Mouse (Mus musculus) bone marrow, adult 2 months (tissue): ENCODE data around the gene Ahcyl2. TPM values are rescaled to one million over a fixed set of nuclear protein-coding genes. Genes with fewer than 3 reads are reported as not detected.

Experiments
- H3K27ac ChIP-seq: fragments of 200-500 bp; 2 replicates; pipeline ENCODE4 v1.5.1; 2012; ENCODE audit warnings: low read depth, mild to moderate bottlenecking, control low read depth, inconsistent platforms, low read length; ENCODE audit not compliant: control insufficient read depth, poor library complexity, insufficient read depth
- H3K4me1 ChIP-seq: fragments of 200-500 bp; 2 replicates; pipeline ENCODE4 v1.6.1; 2011; ENCODE audit warnings: low read length; ENCODE audit not compliant: control insufficient read depth, insufficient read depth
- H3K4me3 ChIP-seq: fragments of 200-500 bp; replicated peaks from 2 replicates; pipeline ENCODE3; 2011; ENCODE audit warnings: mild to moderate bottlenecking, low read depth, low read length, control low read depth; ENCODE audit not compliant: control insufficient read depth
- CTCF ChIP-seq: fragments of 200-500 bp; IDR thresholded peaks from 2 replicates; pipeline ENCODE4 v1.5.1; 2011; ENCODE audit warnings: low read length, control low read depth; ENCODE audit not compliant: control insufficient read depth, insufficient read depth
- POLR2A ChIP-seq: fragments of 200-500 bp; IDR thresholded peaks from 2 replicates; pipeline ENCODE4 v1.6.1; 2011; ENCODE audit warnings: low read depth, mild to moderate bottlenecking, control low read depth, low read length, borderline replicate concordance; ENCODE audit not compliant: control insufficient read depth
- WGBS: fragments of 180-500 bp; shearing (Covaris S2); methylation state at CpG from one replicate; pipeline ENCODE4 v1.1.7; 2018; 5-methylcytosine and 5-hydroxymethylcytosine counted together
- polyA plus RNA-seq: library from polyadenylated mRNA; stranded (reverse); fragments of >200 nt; gene quantifications from 2 replicates; pipeline ENCODE4 v1.2.4, GENCODE M21; 2011; ENCODE audit warnings: low replicate concordance; ENCODE audit not compliant: missing spikeins, insufficient read depth, insufficient read length

The Ahcyl2 gene
- polyA plus RNA-seq, 1 experiment, result 13.9 TPM

DNA sequence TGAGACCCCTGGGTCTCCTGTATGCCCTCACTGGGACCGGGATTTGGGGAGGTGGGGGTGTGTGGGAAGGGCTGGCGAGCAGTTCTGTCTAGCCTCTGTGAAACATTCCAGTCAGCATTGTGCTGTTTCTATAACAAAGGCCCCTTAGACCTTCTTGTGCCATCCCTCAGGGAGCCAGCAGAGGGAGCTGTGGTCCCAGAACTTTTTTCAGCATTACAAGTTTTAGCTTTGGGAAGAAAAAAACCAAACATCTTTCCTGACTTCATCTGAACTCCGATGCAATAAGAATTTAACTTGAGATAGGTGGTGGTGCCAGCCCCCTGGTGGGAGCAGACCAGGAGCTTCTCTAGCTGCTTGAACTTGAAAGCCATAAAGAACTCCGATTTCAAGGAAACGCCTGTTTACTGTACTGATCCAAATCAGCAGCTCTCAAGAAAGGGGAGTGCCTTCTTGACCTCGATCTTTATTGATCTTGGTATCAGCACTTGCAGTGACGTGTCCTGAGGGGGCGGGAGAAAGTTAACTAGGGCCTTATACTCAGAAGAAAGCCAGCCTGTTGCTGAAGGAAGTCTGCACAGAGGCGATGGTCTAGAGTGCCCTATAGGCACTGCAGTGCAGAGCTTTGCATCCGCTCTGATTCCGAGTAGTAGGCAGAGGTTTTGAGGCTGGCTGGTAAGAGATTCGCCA is 85.5 kb downstream of the Ahcyl2 start:
- TF ChIP-seq POLR2A (no peak), CTCF (peak; percentile 72)
- Histone ChIP-seq H3K27ac (no peak overlapping the region), H3K4me3 (no peak overlapping the region), H3K4me1 (no peaks in the 10 kb centered on the region)
- 16% methylated on average over 12 of the region's 12 CpGs for whole genome bisulfite sequencing

DNA sequence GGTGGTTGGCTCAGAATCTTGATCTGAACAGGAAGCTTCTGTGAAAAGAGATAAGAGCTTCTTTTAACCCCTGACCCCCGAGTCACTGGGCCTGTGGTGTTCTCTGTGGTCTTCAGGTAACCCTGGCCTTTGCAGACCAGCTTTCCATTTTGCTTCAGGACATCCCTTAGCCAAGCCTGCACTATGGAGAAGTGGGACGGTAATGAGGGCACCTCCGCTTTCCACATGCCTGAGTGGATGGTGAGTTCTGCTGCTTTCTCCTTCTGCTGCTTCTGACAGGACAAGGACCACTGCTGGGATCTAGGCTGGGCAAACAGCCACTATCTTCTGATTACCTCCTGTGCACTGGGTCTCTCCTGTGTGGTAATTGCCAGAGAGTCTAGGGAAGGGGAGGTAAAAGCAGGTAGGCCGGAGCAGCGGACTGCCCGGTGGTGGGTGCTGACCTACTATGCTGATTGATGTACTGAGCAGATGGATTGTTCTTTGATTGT is 86.1 kb downstream of the Ahcyl2 start:
- TF ChIP-seq CTCF, result no peak
- no peak for TF ChIP-seq POLR2A
- Histone ChIP-seq H3K4me3 (no peak overlapping the region), H3K27ac (no peak overlapping the region), H3K4me1 (no peaks in the 10 kb centered on the region)
- 74% methylated on average over 6 of the region's 6 CpGs for WGBS

DNA sequence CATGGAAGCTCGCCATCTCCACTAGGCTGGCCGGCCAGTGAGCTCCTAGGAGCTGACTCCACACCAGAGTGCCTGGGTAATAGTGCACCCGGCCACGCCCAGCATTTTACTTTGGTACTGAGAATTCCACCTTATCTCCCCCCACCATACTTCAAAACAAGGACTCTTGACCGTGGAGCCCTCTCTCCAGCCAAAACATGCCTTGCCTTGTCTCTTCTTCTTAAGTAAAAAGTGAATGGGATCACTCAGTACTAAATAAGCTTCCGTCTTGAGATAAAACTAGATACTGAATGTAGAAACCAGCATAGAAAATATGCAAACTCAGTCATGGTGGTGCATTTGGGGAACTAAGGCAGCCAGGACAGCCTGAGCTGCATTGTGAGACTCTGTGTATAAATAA is 90.8 kb downstream of the Ahcyl2 start:
- Histone ChIP-seq H3K4me3 (no peak overlapping the region), H3K4me1 (no peaks in the 10 kb centered on the region), H3K27ac (no peak overlapping the region)
- TF ChIP-seq POLR2A, result no peak
- no peak for TF ChIP-seq CTCF
- WGBS, result 58% methylated on average over 6 of the region's 6 CpGs

DNA sequence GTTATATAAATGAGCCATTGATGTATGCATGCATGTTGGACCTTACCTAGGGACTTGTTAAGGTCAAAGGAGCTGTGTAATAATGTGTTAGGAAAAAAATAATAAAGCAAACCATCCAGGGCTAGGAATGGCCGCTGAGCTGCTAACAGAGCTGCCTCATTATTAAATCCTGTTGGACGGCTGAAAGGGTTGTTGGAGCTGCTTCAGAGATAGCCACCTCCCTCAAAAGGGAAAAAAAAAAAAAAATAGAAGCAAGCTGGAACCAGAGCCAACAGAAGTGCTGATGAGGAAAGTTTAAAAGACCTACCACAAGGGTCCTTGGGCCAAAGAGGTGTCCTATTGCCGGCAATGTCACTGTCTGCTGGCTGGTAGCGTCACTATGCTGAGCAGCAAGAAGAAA is 91.5 kb downstream of the Ahcyl2 start:
- WGBS, result 89% methylated on average over 4 of the region's 4 CpGs
- H3K4me3 ChIP-seq, result no peak overlapping the region
- no peak overlapping the region for H3K27ac ChIP-seq
- TF ChIP-seq CTCF, result no peak
- H3K4me1 ChIP-seq, result no peaks in the 10 kb centered on the region

DNA sequence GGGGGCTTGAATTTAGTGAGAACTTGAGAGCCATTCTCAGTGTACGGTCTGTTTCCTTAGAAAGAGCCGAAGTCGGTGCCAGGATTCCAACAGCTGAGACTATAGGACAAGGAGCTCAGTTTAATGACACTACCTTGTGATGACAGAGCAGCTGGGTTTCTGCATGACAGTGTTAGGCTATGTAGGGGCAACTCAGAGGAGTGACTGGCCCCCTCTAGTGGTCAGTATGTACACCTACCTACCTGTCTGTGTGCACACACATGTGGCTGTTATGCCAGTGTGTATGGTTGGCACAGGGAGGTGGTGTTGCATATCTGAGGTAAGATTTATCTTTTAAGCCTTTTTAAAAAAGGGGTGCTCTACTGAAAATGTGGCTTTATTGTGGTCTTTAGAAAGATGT is 92.4 kb downstream of the Ahcyl2 start:
- no peak overlapping the region for H3K4me3 ChIP-seq

DNA sequence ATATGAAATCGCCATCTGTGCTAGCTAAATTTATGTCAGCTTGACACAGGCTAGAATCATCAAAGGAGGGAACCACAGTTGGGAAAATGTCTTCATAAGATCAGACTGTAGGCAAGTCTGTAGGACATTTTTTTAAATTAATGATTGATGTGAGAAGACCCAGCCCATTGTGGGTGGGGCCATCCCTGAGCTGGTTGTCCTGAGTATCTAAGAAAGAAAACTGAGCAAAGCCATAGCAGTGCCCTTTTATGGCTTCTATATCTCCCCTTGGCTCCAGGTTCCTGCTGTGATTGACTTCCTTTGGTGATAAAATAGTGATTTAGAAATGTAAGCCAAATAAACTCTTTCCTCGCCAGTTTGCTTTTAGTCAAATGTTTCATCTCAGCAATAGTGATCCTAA is 97.1 kb downstream of the Ahcyl2 start:
- Histone ChIP-seq H3K27ac (no peak overlapping the region), H3K4me3 (no peak overlapping the region), H3K4me1 (no peaks in the 10 kb centered on the region)
- 84% methylated on average over 2 of the region's 2 CpGs for WGBS
- TF ChIP-seq POLR2A, result no peak
- no peak for TF ChIP-seq CTCF

More for the DNA sequence above, 92.4 kb downstream of the Ahcyl2 start:
- Histone ChIP-seq H3K4me1 (no peaks in the 10 kb centered on the region), H3K27ac (no peak overlapping the region)
- TF ChIP-seq POLR2A (no peak), CTCF (peak; percentile 80)
- 90% methylated on average over 3 of the region's 3 CpGs for WGBS

DNA sequence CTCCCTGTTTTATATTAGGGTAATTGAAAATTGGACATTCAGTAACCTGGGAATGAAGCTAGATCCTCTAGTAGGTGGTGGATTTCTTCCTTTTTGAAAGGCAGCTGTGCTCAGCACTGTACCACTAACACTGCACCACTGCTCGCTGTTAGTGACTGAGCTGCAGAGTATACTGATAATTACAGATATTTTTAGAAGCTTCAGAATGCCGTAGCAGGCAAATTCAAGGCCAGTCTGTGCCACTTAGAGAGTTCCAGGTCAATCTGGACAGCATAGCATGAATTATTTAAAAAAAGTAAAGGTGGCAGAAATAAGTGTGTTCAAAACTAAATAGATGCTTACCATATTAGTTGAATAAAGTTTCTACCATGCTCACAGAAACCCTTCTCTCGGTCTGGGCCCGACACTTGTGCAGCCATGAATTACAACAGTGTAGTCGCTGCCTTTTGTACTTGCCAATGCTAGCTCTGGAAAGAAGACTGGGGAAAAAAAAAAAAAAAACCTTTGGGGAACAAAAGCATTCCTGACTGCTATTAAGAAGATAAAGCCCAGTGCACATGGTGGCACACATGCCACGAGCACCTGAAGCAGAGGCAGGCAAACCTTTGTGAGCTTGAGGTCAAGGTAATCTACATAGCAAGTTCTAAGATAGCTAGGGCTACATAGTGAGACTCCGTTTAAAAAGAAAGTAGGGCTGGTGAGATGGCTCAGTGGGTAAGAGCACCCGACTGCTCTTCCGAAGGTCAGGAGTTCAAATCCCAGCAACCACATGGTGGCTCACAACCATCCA is 99.3 kb downstream of the Ahcyl2 start:
- TF ChIP-seq POLR2A (no peak), CTCF (no peak)
- 89% methylated on average over 9 of the region's 9 CpGs for WGBS
- H3K4me1 ChIP-seq, result no peaks in the 10 kb centered on the region
- no peak overlapping the region for H3K27ac ChIP-seq
- H3K4me3 ChIP-seq, result no peak overlapping the region

DNA sequence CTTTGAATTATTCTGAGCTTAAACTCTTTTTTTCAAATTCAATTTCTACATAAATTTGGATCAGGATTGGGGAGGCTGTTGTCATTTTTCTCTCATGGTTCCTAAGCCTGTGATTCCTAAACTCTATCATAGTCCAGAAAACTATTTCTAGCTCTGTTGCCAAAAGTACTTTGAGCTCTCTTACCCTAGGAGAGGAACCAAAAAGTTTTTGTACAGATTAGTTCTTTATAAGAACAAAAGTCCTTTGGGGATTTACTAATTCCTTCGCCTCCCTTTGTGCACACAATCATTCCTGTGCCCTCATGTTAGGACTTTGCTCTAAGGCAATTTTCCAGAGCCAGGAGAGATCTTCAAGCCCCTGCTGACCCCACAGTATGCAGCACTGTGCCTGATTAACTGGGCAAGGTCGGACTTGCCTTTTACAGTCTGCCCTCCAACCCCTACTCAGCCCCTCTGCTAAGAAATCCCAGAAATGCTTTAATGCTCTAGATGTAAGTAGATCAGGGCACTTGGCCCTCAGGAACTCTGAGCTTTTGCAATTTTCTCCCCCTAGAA is 100.6 kb downstream of the Ahcyl2 start:
- no peaks in the 10 kb centered on the region for H3K4me1 ChIP-seq
- H3K27ac ChIP-seq, result no peak overlapping the region
- TF ChIP-seq CTCF (no peak), POLR2A (no peak)
- H3K4me3 ChIP-seq, result no peak overlapping the region
- WGBS, result 96% methylated on average over 2 of the region's 2 CpGs
